Mouse (Mus musculus) liver, embryonic 16.5 days (tissue): ENCODE results near the gene Unc5b. TPM values are rescaled to one million over a fixed set of nuclear protein-coding genes. Genes with fewer than 3 reads are reported as not detected.

Source experiments
- ATAC-seq: fragments of 200-750 bp; cut with Nextera tagmentation; 2 replicates; pipeline ENCODE4 v1.8.0; 2017; ENCODE audit warnings: low read depth, mild to moderate bottlenecking, moderate number of reproducible peaks, moderate library complexity
- H3K27ac ChIP-seq: fragments of 300-500 bp; sonication (generic); 2 replicates; pipeline ENCODE4 v1.5.1; 2014; ENCODE audit warnings: mild to moderate bottlenecking, low read length
- H3K27me3 ChIP-seq: fragments of 300-500 bp; sonication (generic); 2 replicates; pipeline ENCODE4 v1.6.1; 2014; ENCODE audit warnings: low read depth, low read length, mixed read lengths; ENCODE audit not compliant: control insufficient read depth, insufficient read depth
- H3K36me3 ChIP-seq: fragments of 300-500 bp; sonication (generic); 2 replicates; pipeline ENCODE4 v1.6.1; 2014; ENCODE audit warnings: mild to moderate bottlenecking; ENCODE audit not compliant: control insufficient read depth, insufficient read depth
- H3K4me1 ChIP-seq: fragments of 300-500 bp; sonication (generic); 2 replicates; pipeline ENCODE4 v1.6.1; 2014; ENCODE audit warnings: low read depth, low read length, mixed read lengths; ENCODE audit not compliant: control insufficient read depth
- H3K4me2 ChIP-seq: fragments of 300-500 bp; sonication (generic); 2 replicates; pipeline ENCODE4 v1.6.1; 2014; ENCODE audit warnings: low read depth, low read length, mixed read lengths
- H3K4me3 ChIP-seq: fragments of 300-500 bp; sonication (generic); 2 replicates; pipeline ENCODE4 v1.5.1; 2014; ENCODE audit warnings: low read depth, mild to moderate bottlenecking, low read length
- H3K9ac ChIP-seq: fragments of 300-500 bp; sonication (generic); 2 replicates; pipeline ENCODE4 v1.6.1; 2014; ENCODE audit warnings: low read depth, low read length
- H3K9me3 ChIP-seq: fragments of 300-500 bp; sonication (generic); replicated peaks from 2 replicates; pipeline ENCODE4 v1.6.1; 2016; ENCODE audit warnings: low read length; ENCODE audit not compliant: control insufficient read depth
- WGBS: fragments of 180-500 bp; shearing (Covaris S2); extraction: QIAGEN DNeasy Blood & Tissue Kit; methylation state at CpG from one replicate; pipeline ENCODE4 v1.1.7; 2014; ENCODE audit not compliant: insufficient replicate concordance; 5-methylcytosine and 5-hydroxymethylcytosine counted together
- polyA plus RNA-seq: library from polyadenylated mRNA; unstranded; fragments of >200 nt; fragmentation: Nextera tagmentation; extraction: Ambion mirVana; gene quantifications from 2 replicates; pipeline ENCODE4 v1.2.1, GENCODE M21; 2015

The Unc5b gene
- polyA plus RNA-seq, 1 experiment from 2014 or later: 0.27 TPM

GRCm38 (mm10) chr10:60806207-60806538 is 25.2 kb downstream of the Unc5b start:
- H3K4me2 ChIP-seq: no peak overlapping the region
- H3K9ac ChIP-seq: no peak overlapping the region
- H3K4me1 ChIP-seq: no peaks in the 10 kb centered on the region
- H3K9me3 ChIP-seq: no peaks in the 10 kb centered on the region
- no peak overlapping the region for H3K27ac ChIP-seq
- no peak for ATAC-seq
- no peaks in the 10 kb centered on the region; the same call in 1 of the 2 replicates for H3K27me3 ChIP-seq
- no peaks in the 10 kb centered on the region for H3K36me3 ChIP-seq
- no peak overlapping the region for H3K4me3 ChIP-seq
- 59% methylated on average over 8 of the region's 8 CpGs for WGBS

- H3K27ac ChIP-seq: no peak overlapping the region
- no peaks in the 10 kb centered on the region; the same call in 1 of the 2 replicates for H3K27me3 ChIP-seq
- H3K36me3 ChIP-seq: no peaks in the 10 kb centered on the region
- H3K4me1 ChIP-seq: no peaks in the 10 kb centered on the region
- no peak overlapping the region for H3K9ac ChIP-seq
- no peaks in the 10 kb centered on the region for H3K9me3 ChIP-seq
- 61% methylated on average over 21 of the region's 21 CpGs for WGBS
- H3K4me3 ChIP-seq: no peak overlapping the region
- no peak for ATAC-seq
- no peak overlapping the region for H3K4me2 ChIP-seq
These were observed 25.8 kb downstream of the Unc5b start for GRCm38 (mm10) chr10:60805436-60806206.

- WGBS: 39% methylated on average over 4 of the region's 4 CpGs
- H3K9ac ChIP-seq: no peak overlapping the region
- H3K9me3 ChIP-seq: no peaks in the 10 kb centered on the region
- H3K27ac ChIP-seq: no peak overlapping the region
- H3K27me3 ChIP-seq: peaks cover 4% of the 10 kb centered on the region
- no peak for ATAC-seq
- no peak overlapping the region for H3K4me2 ChIP-seq
- no peak overlapping the region for H3K4me3 ChIP-seq
- H3K4me1 ChIP-seq: no peaks in the 10 kb centered on the region
- no peaks in the 10 kb centered on the region for H3K36me3 ChIP-seq
These were observed 26.5 kb downstream of the Unc5b start for GRCm38 (mm10) chr10:60804865-60805264.

GRCm38 (mm10) chr10:60803971-60804370 is 27.4 kb downstream of the Unc5b start:
- Histone ChIP-seq H3K9me3 (no peaks in the 10 kb centered on the region), H3K27me3 (peaks cover 4% of the 10 kb centered on the region), H3K4me3 (no peak overlapping the region), H3K4me2 (no peak overlapping the region), H3K36me3 (no peaks in the 10 kb centered on the region), H3K4me1 (no peaks in the 10 kb centered on the region), H3K9ac (no peak overlapping the region), H3K27ac (no peak overlapping the region)
- WGBS: 58% methylated on average over 10 of the region's 10 CpGs
- no peak for ATAC-seq

GRCm38 (mm10) chr10:60801898-60802412 is 29.4 kb downstream of the Unc5b start:
- no peaks in the 10 kb centered on the region for H3K4me1 ChIP-seq
- ATAC-seq: no peak
- no peak overlapping the region for H3K9ac ChIP-seq
- no peaks in the 10 kb centered on the region for H3K9me3 ChIP-seq
- H3K27ac ChIP-seq: no peak overlapping the region
- H3K4me2 ChIP-seq: no peak overlapping the region
- WGBS: 36% methylated on average over 12 of the region's 12 CpGs
- no peaks in the 10 kb centered on the region for H3K36me3 ChIP-seq
- no peak overlapping the region for H3K4me3 ChIP-seq
- peaks cover 4% of the 10 kb centered on the region for H3K27me3 ChIP-seq

- no peak for ATAC-seq
- no peaks in the 10 kb centered on the region for H3K36me3 ChIP-seq
These were observed 30.0 kb downstream of the Unc5b start for GRCm38 (mm10) chr10:60801168-60801897.

GRCm38 (mm10) chr10:60800295-60801167 is 30.9 kb downstream of the Unc5b start:
- 11% methylated on average over 19 of the region's 19 CpGs for WGBS
- H3K9me3 ChIP-seq: no peaks in the 10 kb centered on the region
- no peak overlapping the region for H3K4me3 ChIP-seq
- H3K9ac ChIP-seq: no peak overlapping the region
- no peaks in the 10 kb centered on the region for H3K36me3 ChIP-seq
- no peak for ATAC-seq
- no peak overlapping the region for H3K27ac ChIP-seq
- no peaks in the 10 kb centered on the region for H3K4me1 ChIP-seq
- peaks cover 4% of the 10 kb centered on the region for H3K27me3 ChIP-seq
- H3K4me2 ChIP-seq: no peak overlapping the region

More at GRCm38 (mm10) chr10:60801168-60801897, 30.0 kb downstream of the Unc5b start:
- Histone ChIP-seq H3K27me3 (peaks cover 4% of the 10 kb centered on the region), H3K4me1 (no peaks in the 10 kb centered on the region), H3K4me3 (no peak overlapping the region), H3K9me3 (no peaks in the 10 kb centered on the region), H3K9ac (no peak overlapping the region), H3K4me2 (no peak overlapping the region), H3K27ac (no peak overlapping the region)
- 12% methylated on average over 11 of the region's 11 CpGs for WGBS

- no peaks in the 10 kb centered on the region for H3K4me1 ChIP-seq
- no peaks in the 10 kb centered on the region for H3K36me3 ChIP-seq
- WGBS: 69% methylated on average over 14 of the region's 14 CpGs
- H3K4me3 ChIP-seq: no peak overlapping the region
- H3K9me3 ChIP-seq: no peaks in the 10 kb centered on the region
- no peak overlapping the region for H3K27ac ChIP-seq
- no peak overlapping the region for H3K9ac ChIP-seq
- ATAC-seq: no peak
- H3K27me3 ChIP-seq: peaks cover 4% of the 10 kb centered on the region
- no peak overlapping the region for H3K4me2 ChIP-seq
These were observed 33.5 kb downstream of the Unc5b start for GRCm38 (mm10) chr10:60797682-60798422.
